Mouse (Mus musculus) intestine, embryonic 16.5 days (tissue): ENCODE measurements around the gene Nectin4. TPM values are rescaled to one million over a fixed set of nuclear protein-coding genes. Genes with fewer than 3 reads are reported as not detected.

Source experiments
- ATAC-seq: fragments of 200-750 bp; cut with Nextera tagmentation; 2 replicates; pipeline ENCODE4 v1.8.0; 2017; ENCODE audit warnings: moderate TSS enrichment, moderate library complexity
- H3K27ac ChIP-seq: fragments of 300-500 bp; sonication (generic); 2 replicates; pipeline ENCODE4 v1.5.1; 2014; ENCODE audit warnings: mild to moderate bottlenecking, low read length
- H3K27me3 ChIP-seq: fragments of 300-500 bp; sonication (generic); replicated peaks from 2 replicates; pipeline ENCODE4 v1.6.1; 2014; ENCODE audit warnings: low read length, control low read depth, mixed read lengths; ENCODE audit not compliant: control insufficient read depth, insufficient read depth
- H3K36me3 ChIP-seq: fragments of 300-500 bp; sonication (generic); 2 replicates; pipeline ENCODE4 v1.6.1; 2014; ENCODE audit warnings: low read length, control low read depth; ENCODE audit not compliant: control insufficient read depth, insufficient read depth
- H3K4me1 ChIP-seq: fragments of 300-500 bp; sonication (generic); 2 replicates; pipeline ENCODE4 v1.6.1; 2014; ENCODE audit warnings: low read length, control low read depth, mixed read lengths; ENCODE audit not compliant: control insufficient read depth, insufficient read depth
- H3K4me2 ChIP-seq: fragments of 300-500 bp; sonication (generic); 2 replicates; pipeline ENCODE4 v1.6.1; 2014; ENCODE audit warnings: low read depth, low read length, control low read depth
- H3K4me3 ChIP-seq: fragments of 300-500 bp; sonication (generic); 2 replicates; pipeline ENCODE4 v1.5.1; 2014; ENCODE audit warnings: mild to moderate bottlenecking, low read length
- H3K9ac ChIP-seq: fragments of 300-500 bp; sonication (generic); 2 replicates; pipeline ENCODE4 v1.6.1; 2014; ENCODE audit warnings: low read depth, low read length
- H3K9me3 ChIP-seq: fragments of 300-500 bp; sonication (generic); 2 replicates; pipeline ENCODE4 v1.6.1; 2016; ENCODE audit warnings: low read length, control low read depth; ENCODE audit not compliant: control insufficient read depth
- WGBS: fragments of 180-500 bp; shearing (Covaris S2); extraction: QIAGEN DNeasy Blood & Tissue Kit; methylation state at CpG from one replicate; pipeline ENCODE4 v1.1.7; 2014; 5-methylcytosine and 5-hydroxymethylcytosine counted together
- polyA plus RNA-seq: library from polyadenylated mRNA; unstranded; fragments of >200 nt; fragmentation: Nextera tagmentation; extraction: Ambion mirVana; gene quantifications from 2 replicates; pipeline ENCODE4 v1.2.1, GENCODE M21; 2015

Nectin4 gene
- polyA plus RNA-seq, 1 experiment from 2014 or later: 3.8 TPM

DNA sequence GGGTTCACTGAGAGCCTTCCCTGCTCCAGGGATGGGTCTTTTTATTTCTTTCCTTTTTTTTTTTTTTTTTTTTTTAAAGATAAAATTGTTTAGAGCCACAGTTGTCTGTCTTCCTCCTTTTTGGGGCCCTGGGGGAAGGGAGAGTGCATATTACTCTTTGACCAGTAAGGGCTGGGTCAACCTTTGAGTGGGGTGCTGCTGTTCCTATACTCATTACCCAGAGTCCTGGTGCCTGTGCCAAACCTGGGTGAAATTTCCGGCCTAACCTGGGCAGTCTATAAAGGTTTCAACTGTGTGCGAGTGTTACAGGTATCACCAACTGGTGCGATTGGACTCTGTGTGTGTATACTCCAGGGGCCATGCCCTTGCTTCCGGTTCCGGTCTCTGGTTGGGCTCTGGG is 48.8 kb downstream of the Nectin4 start, which contains the start of gene Tstd1:
Gene Tstd1 (plus strand): TSS at position 213 of the 400 bp plus-strand sequence.
- H3K4me1 ChIP-seq: peaks cover 3% of the 10 kb centered on the region; the same call in 1 of the 2 replicates
- no peak within 1 kb of the TSS for H3K9ac ChIP-seq
- no peaks in the 10 kb centered on the region for H3K27me3 ChIP-seq
- no peaks in the 10 kb centered on the region for H3K9me3 ChIP-seq
- no peak within 1 kb of the TSS for H3K27ac ChIP-seq
- peaks cover 25% of the 10 kb centered on the region for H3K36me3 ChIP-seq
- H3K4me3 ChIP-seq: no peak within 1 kb of the TSS
- no peak for ATAC-seq
- WGBS: 86% methylated on average over 5 of the region's 5 CpGs
- no peak within 1 kb of the TSS for H3K4me2 ChIP-seq

DNA sequence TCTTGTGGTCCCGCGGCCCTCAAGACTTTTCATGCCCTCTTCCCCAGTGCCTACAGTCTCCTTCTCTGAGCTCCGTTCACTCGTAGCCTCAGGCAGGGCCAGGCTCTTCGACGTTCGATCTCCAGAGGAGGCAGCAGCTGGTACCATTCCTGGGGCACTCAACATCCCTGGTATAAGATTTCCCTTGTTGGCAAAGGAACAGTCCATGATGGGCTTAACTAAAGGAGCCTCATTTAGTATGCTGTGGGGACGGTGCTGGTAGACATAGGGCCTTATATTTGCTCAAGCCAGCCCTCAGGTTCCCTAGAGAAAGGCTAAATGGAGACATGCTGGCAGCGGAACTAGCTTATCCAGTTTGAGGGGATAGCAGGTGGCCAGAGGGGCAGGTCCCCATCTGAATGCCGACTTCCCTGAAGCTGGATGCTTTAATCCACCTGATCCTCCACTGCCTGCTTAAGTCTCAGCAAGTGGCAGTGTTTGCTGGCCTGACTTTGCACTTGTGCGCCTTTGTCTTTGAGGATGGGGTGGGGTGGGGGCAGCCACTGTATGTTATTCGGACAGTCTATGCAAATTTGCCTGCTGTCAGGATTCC is 49.5 kb downstream of the Nectin4 start:
- H3K27me3 ChIP-seq: no peaks in the 10 kb centered on the region
- H3K4me2 ChIP-seq: no peak overlapping the region
- H3K4me1 ChIP-seq: peaks cover 3% of the 10 kb centered on the region; the same call in 1 of the 2 replicates
- H3K36me3 ChIP-seq: peaks cover 25% of the 10 kb centered on the region
- no peak for ATAC-seq
- H3K9ac ChIP-seq: no peak overlapping the region
- no peaks in the 10 kb centered on the region for H3K9me3 ChIP-seq
- 68% methylated on average over 12 of the region's 12 CpGs for WGBS
- H3K27ac ChIP-seq: no peak overlapping the region
- H3K4me3 ChIP-seq: no peak overlapping the region

DNA sequence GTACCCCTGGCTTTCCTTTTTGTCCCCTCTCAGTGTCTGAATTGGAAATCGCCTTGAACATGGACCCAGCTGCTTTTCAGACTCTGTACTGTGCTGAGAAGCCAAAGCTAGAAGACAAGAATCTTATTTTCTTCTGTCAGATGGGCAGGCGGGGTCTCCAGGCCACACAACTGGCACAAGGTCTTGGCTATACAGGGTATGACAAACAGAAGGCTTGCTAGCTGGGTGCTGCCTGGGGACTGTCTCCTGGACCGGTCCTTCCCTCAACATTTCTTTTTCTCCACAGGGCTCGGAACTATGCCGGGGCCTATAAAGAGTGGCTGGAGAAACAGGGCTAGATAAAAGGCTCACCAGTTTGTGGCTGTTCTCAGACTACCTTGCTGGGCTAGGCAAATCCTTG is 50.0 kb downstream of the Nectin4 start:
- Histone ChIP-seq H3K9ac (no peak overlapping the region), H3K9me3 (no peaks in the 10 kb centered on the region), H3K36me3 (peaks cover 25% of the 10 kb centered on the region), H3K27ac (no peak overlapping the region), H3K27me3 (no peaks in the 10 kb centered on the region), H3K4me1 (peaks cover 7% of the 10 kb centered on the region), H3K4me2 (no peak overlapping the region), H3K4me3 (no peak overlapping the region)
- no peak for ATAC-seq
- WGBS: 90% methylated on average over 5 of the region's 5 CpGs

DNA sequence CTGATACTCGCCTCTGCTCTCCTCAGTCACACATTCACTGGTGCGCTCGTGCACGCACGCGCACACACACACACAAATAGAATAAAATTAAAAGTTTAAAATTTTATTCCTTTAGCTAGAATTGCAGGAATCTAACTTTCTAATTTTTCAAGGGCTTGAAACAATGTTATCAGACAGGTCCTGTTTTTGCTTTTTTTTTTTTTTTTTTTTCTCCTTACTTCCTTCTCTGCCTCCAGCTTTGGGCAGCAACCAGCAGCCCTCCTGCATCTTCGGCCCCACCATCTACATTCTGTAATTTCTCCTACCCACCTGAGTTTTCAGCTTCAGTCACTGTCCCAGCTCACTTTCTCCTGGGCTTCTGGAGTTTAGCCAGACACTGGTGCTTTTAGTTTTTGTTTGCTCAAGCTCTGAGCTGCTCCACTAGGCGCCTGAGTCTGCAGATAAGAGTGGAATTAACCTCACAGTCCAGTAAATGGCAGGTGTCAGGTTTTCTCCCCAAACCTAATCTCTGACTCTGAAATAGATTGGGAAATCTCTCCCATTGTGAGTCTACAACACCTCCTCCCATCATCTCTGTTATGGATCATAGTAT is 52.7 kb downstream of the Nectin4 start:
- Histone ChIP-seq H3K27ac (no peak overlapping the region), H3K9me3 (no peaks in the 10 kb centered on the region), H3K4me1 (peaks cover 12% of the 10 kb centered on the region), H3K4me2 (no peak overlapping the region), H3K36me3 (peaks cover 4% of the 10 kb centered on the region; the same call in 1 of the 2 replicates), H3K27me3 (no peaks in the 10 kb centered on the region), H3K4me3 (no peak overlapping the region), H3K9ac (no peak overlapping the region)
- WGBS: 76% methylated on average over 8 of the region's 8 CpGs
- ATAC-seq: 0 out of 2 replicates have a peak, but pooled peaks have one; percentile 23

DNA sequence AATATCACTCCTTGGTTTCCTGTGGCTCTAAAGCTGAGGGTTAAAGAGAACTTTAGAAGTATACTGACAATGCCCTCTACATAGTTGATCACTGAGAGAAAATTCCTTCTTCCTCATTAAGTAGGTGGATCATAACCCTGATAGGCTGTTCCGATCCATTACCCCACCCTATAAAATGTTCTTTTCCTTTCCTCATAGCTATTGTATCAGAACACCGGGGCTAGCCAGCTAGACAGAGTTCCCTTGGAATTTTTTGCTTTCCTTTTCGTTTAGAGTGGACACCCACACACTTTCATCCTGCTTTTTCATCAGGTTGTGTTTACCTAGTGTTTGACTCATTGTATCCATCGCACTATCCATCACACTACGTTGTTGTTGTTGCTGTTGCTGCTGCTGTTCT is 54.7 kb downstream of the Nectin4 start:
- H3K4me2 ChIP-seq: no peak overlapping the region
- H3K27ac ChIP-seq: no peak overlapping the region
- WGBS: 26% methylated on average over 5 of the region's 5 CpGs
- no peaks in the 10 kb centered on the region for H3K9me3 ChIP-seq
- H3K4me3 ChIP-seq: no peak overlapping the region
- peaks cover 12% of the 10 kb centered on the region for H3K4me1 ChIP-seq
- no peaks in the 10 kb centered on the region for H3K27me3 ChIP-seq
- 0 out of 2 replicates have a peak, but pooled peaks cover 4% of the 10 kb centered on the region for H3K36me3 ChIP-seq
- peak; percentile 58 for ATAC-seq
- H3K9ac ChIP-seq: no peak overlapping the region

DNA sequence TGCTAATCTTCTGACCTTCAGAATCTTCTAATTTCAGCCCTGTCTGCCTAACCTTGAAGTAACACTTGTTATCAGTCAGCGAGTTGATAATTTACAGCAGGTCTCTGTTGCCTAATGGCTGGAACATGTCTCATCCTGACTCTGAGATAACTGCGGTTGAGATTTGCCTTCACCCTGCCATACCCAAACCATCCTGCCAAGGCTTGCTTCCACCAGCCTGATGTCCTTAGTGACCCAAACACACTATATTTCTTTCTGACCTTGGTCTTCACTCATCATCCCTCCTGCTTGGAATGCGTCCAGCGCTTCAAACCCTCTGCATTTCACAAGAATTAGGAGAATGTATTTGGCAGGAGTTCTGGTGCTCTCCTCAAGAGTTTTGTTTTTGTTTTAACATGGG is 55.2 kb downstream of the Nectin4 start:
- Histone ChIP-seq H3K4me2 (no peak overlapping the region), H3K4me1 (peaks cover 12% of the 10 kb centered on the region), H3K9ac (no peak overlapping the region), H3K27ac (no peak overlapping the region), H3K9me3 (no peaks in the 10 kb centered on the region), H3K27me3 (no peaks in the 10 kb centered on the region), H3K36me3 (no peaks in the 10 kb centered on the region), H3K4me3 (no peak overlapping the region)
- peak; percentile 72 for ATAC-seq
- 25% methylated on average over 4 of the region's 4 CpGs for WGBS

DNA sequence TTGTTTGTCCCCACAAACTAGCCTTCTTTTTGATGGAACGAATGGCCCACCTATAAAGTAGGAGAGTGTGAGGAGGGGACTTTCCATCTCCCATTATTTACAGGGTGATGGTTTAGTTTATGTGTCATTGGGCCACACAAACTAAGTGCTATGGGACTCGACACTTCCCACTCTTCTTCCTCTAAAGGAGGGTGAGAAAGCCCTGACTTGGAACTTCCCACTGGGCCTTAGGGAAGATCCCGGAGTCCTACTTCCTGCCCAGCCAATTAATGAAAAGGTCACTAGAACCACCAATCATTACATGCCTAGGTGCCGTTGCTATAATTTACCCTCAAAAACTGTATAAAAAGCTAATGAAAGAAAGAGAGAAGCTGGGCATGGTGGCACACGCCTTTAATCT is 62.3 kb downstream of the Nectin4 start:
- ATAC-seq: no peak
- no peak overlapping the region for H3K4me3 ChIP-seq
- H3K27ac ChIP-seq: no peak overlapping the region
- H3K27me3 ChIP-seq: no peaks in the 10 kb centered on the region
- no peak overlapping the region for H3K4me2 ChIP-seq
- no peaks in the 10 kb centered on the region for H3K9me3 ChIP-seq
- 77% methylated on average over 5 of the region's 5 CpGs for WGBS
- H3K9ac ChIP-seq: no peak overlapping the region
- H3K4me1 ChIP-seq: peaks cover 9% of the 10 kb centered on the region
- H3K36me3 ChIP-seq: no peaks in the 10 kb centered on the region

DNA sequence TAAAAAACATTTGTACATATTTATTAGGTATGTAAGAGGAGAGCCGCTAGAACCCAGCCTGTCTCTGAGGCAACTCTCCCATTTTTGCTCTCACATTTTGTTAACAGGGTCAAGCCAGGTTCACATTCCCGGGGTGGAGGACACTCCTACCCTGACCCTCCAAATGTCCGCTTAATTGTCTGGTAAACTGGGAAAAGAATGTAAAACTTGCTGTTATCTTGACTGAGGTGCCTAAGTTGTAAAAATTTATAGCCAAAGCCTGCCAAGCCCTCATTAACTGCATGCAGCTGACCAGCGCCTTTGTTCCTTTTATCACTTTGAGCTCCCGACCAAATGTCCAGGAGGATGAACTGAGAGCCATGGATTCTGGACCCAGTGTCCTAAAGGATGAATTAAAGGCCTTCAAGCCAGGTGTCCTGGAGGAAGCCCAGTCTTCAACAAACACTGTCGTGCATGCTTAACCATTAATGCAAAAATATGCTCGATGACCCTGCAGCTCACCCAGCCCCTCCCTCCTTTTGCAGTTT is 65.5 kb downstream of the Nectin4 start:
- Histone ChIP-seq H3K4me2 (0 out of 2 replicates have a peak overlapping the region, but pooled peaks have one; percentile 3), H3K36me3 (no peaks in the 10 kb centered on the region), H3K4me1 (peaks cover 24% of the 10 kb centered on the region), H3K9ac (no peak overlapping the region), H3K27ac (no peak overlapping the region), H3K4me3 (no peak overlapping the region), H3K9me3 (no peaks in the 10 kb centered on the region), H3K27me3 (no peaks in the 10 kb centered on the region)
- 20% methylated on average over 7 of the region's 7 CpGs for WGBS
- ATAC-seq: no peak

DNA sequence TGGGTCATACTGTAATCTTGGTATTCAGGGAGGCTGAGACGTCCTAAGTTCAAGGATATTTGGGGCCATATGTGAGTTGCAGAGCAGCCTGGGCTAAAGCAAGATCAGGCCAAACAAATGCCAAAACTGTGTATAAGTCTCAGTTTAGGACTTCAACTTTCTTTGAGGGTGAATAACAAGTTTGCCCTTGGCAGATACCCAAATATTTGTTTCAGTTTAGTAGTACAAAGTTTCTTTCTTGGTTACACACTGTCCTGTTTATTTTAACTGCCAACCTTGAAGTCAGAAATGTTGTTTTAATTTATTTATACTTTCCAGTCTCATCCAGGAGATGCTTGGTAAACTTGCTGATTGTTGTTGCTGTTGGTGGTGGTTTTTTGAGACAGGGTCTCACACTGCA is 66.1 kb downstream of the Nectin4 start:
- Histone ChIP-seq H3K4me1 (peaks cover 30% of the 10 kb centered on the region), H3K36me3 (no peaks in the 10 kb centered on the region), H3K4me2 (no peak overlapping the region), H3K4me3 (no peak overlapping the region), H3K9me3 (no peaks in the 10 kb centered on the region), H3K9ac (no peak overlapping the region), H3K27me3 (no peaks in the 10 kb centered on the region), H3K27ac (no peak overlapping the region)
- 41% methylated on average over 1 of the region's 1 CpGs for WGBS
- no peak for ATAC-seq
